Mouse (Mus musculus): ENCODE measurements around the gene Zfp202. TPM values are rescaled to one million over a fixed set of nuclear protein-coding genes. Genes with fewer than 3 reads are reported as not detected.
"Not testable (repeated sequence)": the region's sequence is repeated elsewhere in the genome, so short reads cannot be mapped to it uniquely, and the experiment has no call there.

Zfp202 gene
- total RNA-seq (2022) = 1 to 10 TPM; 1.6 to 2.1 (median 1.8) TPM

GRCm38 (mm10) chr9:40192098-40193038 lies at the start of gene Zfp202:
Gene Zfp202 (plus strand): TSS chr9:40192316.
- peak; percentile 74 to 77 for DNase-seq (ENCODE audit: low spot score in 2 of 2)

- no peak for DNase-seq (ENCODE audit: low spot score in 2 of 2)
Observed at GRCm38 (mm10) chr9:40155118-40155644, 36.9 kb upstream of the Zfp202 start.

GRCm38 (mm10) chr9:40166446-40166845 lies 25.7 kb upstream of the Zfp202 start:
- no peak for DNase-seq (ENCODE audit: low spot score in 2 of 2)

GRCm38 (mm10) chr9:40177017-40177416 lies 15.1 kb upstream of the Zfp202 start:
- DNase-seq (ENCODE audit: low spot score in 2 of 2) = no peak

GRCm38 (mm10) chr9:40180620-40181019 lies 11.5 kb upstream of the Zfp202 start, which contains the start of gene Olfr986:
Gene Olfr986 (plus strand): TSS chr9:40180920.
- DNase-seq (ENCODE audit: low spot score in 2 of 2) = no peak

GRCm38 (mm10) chr9:40185166-40185565 lies 7.0 kb upstream of the Zfp202 start:
- not testable (repeated sequence) for DNase-seq (ENCODE audit: low spot score in 2 of 2)

- DNase-seq (ENCODE audit: low spot score in 2 of 2) = no peak
Observed at GRCm38 (mm10) chr9:40191086-40191876, 835 bp upstream of the Zfp202 start.

GRCm38 (mm10) chr9:40195981-40196380 lies 3.9 kb downstream of the Zfp202 start:
- no peak for DNase-seq (ENCODE audit: low spot score in 2 of 2)

GRCm38 (mm10) chr9:40206546-40206950 lies 14.4 kb downstream of the Zfp202 start:
- DNase-seq (ENCODE audit: low spot score in 2 of 2) = no peak

- no peak for DNase-seq (ENCODE audit: low spot score in 2 of 2)
Observed at GRCm38 (mm10) chr9:40210744-40211143, 18.6 kb downstream of the Zfp202 start.

GRCm38 (mm10) chr9:40214058-40214457 lies 21.9 kb downstream of the Zfp202 start:
- DNase-seq (ENCODE audit: low spot score in 2 of 2) = no peak

- DNase-seq (ENCODE audit: low spot score in 2 of 2) = no peak
Observed at GRCm38 (mm10) chr9:40216651-40217050, 24.5 kb downstream of the Zfp202 start.

- no peak for DNase-seq (ENCODE audit: low spot score in 2 of 2)
Observed at GRCm38 (mm10) chr9:40224289-40224688, 32.2 kb downstream of the Zfp202 start.

- no peak for DNase-seq (ENCODE audit: low spot score in 2 of 2)
Observed at GRCm38 (mm10) chr9:40227874-40228789, 36.0 kb downstream of the Zfp202 start.

- DNase-seq (ENCODE audit: low spot score in 2 of 2) = no peak
Observed at GRCm38 (mm10) chr9:40228804-40229331, 36.8 kb downstream of the Zfp202 start.

- DNase-seq (ENCODE audit: low spot score in 2 of 2) = no peak
Observed at GRCm38 (mm10) chr9:40229479-40229878, 37.4 kb downstream of the Zfp202 start.

GRCm38 (mm10) chr9:40231019-40231418 lies 38.9 kb downstream of the Zfp202 start:
- DNase-seq (ENCODE audit: low spot score in 2 of 2) = no peak

- DNase-seq (ENCODE audit: low spot score in 2 of 2) = no peak
Observed at GRCm38 (mm10) chr9:40234233-40235072, 42.3 kb downstream of the Zfp202 start.

GRCm38 (mm10) chr9:40235220-40235619 lies 43.1 kb downstream of the Zfp202 start:
- DNase-seq (ENCODE audit: low spot score in 2 of 2) = no peak

- DNase-seq (ENCODE audit: low spot score in 2 of 2) = no peak
Observed at GRCm38 (mm10) chr9:40239749-40240148, 47.6 kb downstream of the Zfp202 start.
